Mouse (Mus musculus) C2C12 (cell line): ENCODE results near the gene Atxn7l1. TPM values are rescaled to one million over a fixed set of nuclear protein-coding genes. Genes with fewer than 3 reads are reported as not detected.

ENCODE experiments used
- H3K27me3 ChIP-seq: one replicate; pipeline ENCODE4 v1.6.1; 2011; ENCODE audit not compliant: control insufficient read depth, insufficient read depth, insufficient read length
- H3K36me3 ChIP-seq: one replicate; pipeline ENCODE4 v1.6.1; 2011; ENCODE audit not compliant: control insufficient read depth, insufficient read depth
- H3K4me3 ChIP-seq: one replicate; pipeline ENCODE4 v1.5.1; 2011; ENCODE audit warnings: mild to moderate bottlenecking, control low read depth; ENCODE audit not compliant: poor library complexity, insufficient read depth, severe bottlenecking
- H3K79me2 ChIP-seq: one replicate; pipeline ENCODE4 v1.6.1; 2011; ENCODE audit not compliant: control insufficient read depth, insufficient read depth
- H3K79me3 ChIP-seq: one replicate; pipeline ENCODE4 v1.6.1; 2011; ENCODE audit warnings: low read depth, control low read depth
- H3ac ChIP-seq: one replicate; pipeline ENCODE3; 2011; ENCODE audit warnings: low read depth; ENCODE audit not compliant: control insufficient read depth, insufficient read length
- CEBPB ChIP-seq: IDR thresholded peaks from one replicate; pipeline ENCODE4 v1.6.1; 2011; ENCODE audit warnings: low read depth, mild to moderate bottlenecking, control low read depth, moderate library complexity
- CTCF ChIP-seq: IDR thresholded peaks from one replicate; pipeline ENCODE4 v1.5.1; 2011; ENCODE audit not compliant: control insufficient read depth, insufficient read depth, insufficient read length
- FOSL1 ChIP-seq: IDR thresholded peaks from one replicate; pipeline ENCODE4 v1.8.0; 2011; ENCODE audit warnings: mild to moderate bottlenecking, low read length; ENCODE audit not compliant: poor library complexity, insufficient read depth, severe bottlenecking
- MAX ChIP-seq: IDR thresholded peaks from one replicate; pipeline ENCODE4 v1.6.1; 2011; ENCODE audit warnings: mild to moderate bottlenecking, control low read depth
- MYOD1 ChIP-seq: IDR thresholded peaks from one replicate; pipeline ENCODE4 v1.6.1; 2011; ENCODE audit warnings: low read depth; ENCODE audit not compliant: control insufficient read depth, insufficient read length
- MYOG ChIP-seq: IDR thresholded peaks from one replicate; pipeline ENCODE4 v1.6.1; 2011; ENCODE audit not compliant: control insufficient read depth, insufficient read length; ENCODE audit errors: extremely low read depth
- USF1 ChIP-seq: IDR thresholded peaks from one replicate; pipeline ENCODE4 v1.6.1; 2011; ENCODE audit warnings: low read depth, mild to moderate bottlenecking, control low read depth, moderate library complexity
- polyA plus RNA-seq: library from polyadenylated mRNA; unstranded; fragments of >200 nt; fragmentation: generic; extraction: Trizol; gene quantifications from one replicate; pipeline ENCODE4 v1.2.1, GENCODE M21; 2012; ENCODE audit warnings: missing spikeins

Gene Atxn7l1
- polyA plus RNA-seq, 1 experiment, result 14.6 TPM

DNA sequence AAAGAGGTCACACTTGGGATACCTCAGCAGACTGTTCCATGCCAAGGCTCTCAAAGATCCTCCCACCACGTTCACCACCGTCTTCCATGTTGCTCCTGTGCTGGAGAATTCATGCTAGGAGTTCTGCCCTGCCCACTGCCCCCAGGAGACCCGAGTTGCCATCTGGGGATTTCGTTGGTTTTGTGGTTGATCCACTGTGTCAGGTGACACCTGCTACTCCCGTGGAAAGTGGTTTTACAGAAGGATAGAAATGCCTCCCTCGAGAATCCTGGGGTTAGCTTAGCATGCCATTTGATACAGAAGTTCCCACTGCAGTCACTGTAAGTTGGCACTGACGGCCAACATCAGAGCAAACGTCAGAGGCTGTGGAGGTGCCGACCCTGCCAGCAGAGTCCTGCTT is 177.9 kb downstream of the Atxn7l1 start:
- no peak overlapping the region for H3K4me3 ChIP-seq
- no peak for TF ChIP-seq CEBPB
- TF ChIP-seq MYOD1, result peak; percentile 79
- no peaks in the 10 kb centered on the region for H3K27me3 ChIP-seq
- H3K79me3 ChIP-seq, result no peaks in the 10 kb centered on the region
- no peaks in the 10 kb centered on the region for H3K79me2 ChIP-seq
- no peak overlapping the region for H3ac ChIP-seq
- H3K36me3 ChIP-seq, result peaks cover 5% of the 10 kb centered on the region

GRCm38 (mm10) chr12:33332046-33332445 is 184.6 kb downstream of the Atxn7l1 start:
- Histone ChIP-seq H3K27me3 (no peaks in the 10 kb centered on the region), H3K79me3 (no peaks in the 10 kb centered on the region), H3K79me2 (no peaks in the 10 kb centered on the region), H3K4me3 (no peak overlapping the region), H3K36me3 (peaks cover under 1% of the 10 kb centered on the region), H3ac (no peak overlapping the region)
- TF ChIP-seq MYOD1, result no peak
- no peak for TF ChIP-seq CTCF
- TF ChIP-seq CEBPB, result no peak
- no peak for TF ChIP-seq USF1
- no peak for TF ChIP-seq MYOG
- TF ChIP-seq FOSL1, result no peak
- no peak for TF ChIP-seq MAX

DNA sequence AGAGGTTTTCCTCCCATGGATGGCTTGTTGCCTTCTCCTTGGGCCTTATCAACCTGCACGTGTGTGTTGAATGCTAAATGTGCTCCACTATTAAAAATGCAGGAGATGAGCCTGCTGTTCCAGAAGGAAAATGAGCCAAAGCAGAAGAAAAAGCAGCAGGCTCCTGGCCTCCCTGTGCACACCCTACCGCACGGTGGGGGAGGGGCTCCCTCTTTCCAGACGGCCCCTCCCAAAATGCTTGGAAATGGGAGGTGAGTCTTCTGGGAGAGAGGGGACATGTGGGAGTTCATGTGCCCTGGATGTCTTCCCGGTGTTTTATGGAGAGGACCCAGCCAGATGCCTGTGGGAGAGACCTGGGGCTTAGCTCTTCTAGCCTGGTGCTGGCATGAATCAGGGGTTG is 185.3 kb downstream of the Atxn7l1 start:
- no peak overlapping the region for H3ac ChIP-seq
- no peaks in the 10 kb centered on the region for H3K79me3 ChIP-seq

GRCm38 (mm10) chr12:33333914-33334313 is 186.4 kb downstream of the Atxn7l1 start:
- no peaks in the 10 kb centered on the region for H3K36me3 ChIP-seq
- no peaks in the 10 kb centered on the region for H3K79me3 ChIP-seq
- no peak overlapping the region for H3K4me3 ChIP-seq
- H3K27me3 ChIP-seq, result no peaks in the 10 kb centered on the region
- H3K79me2 ChIP-seq, result no peaks in the 10 kb centered on the region
- TF ChIP-seq FOSL1 (no peak), CTCF (peak; percentile 82)
- no peak overlapping the region for H3ac ChIP-seq

More for the DNA sequence above, 185.3 kb downstream of the Atxn7l1 start:
- Histone ChIP-seq H3K79me2 (no peaks in the 10 kb centered on the region), H3K4me3 (no peak overlapping the region), H3K27me3 (no peaks in the 10 kb centered on the region), H3K36me3 (no peaks in the 10 kb centered on the region)
- no peak for TF ChIP-seq CEBPB
- no peak for TF ChIP-seq FOSL1
- no peak for TF ChIP-seq USF1
- no peak for TF ChIP-seq MAX
- TF ChIP-seq MYOG, result no peak
- no peak for TF ChIP-seq CTCF
- no peak for TF ChIP-seq MYOD1

GRCm38 (mm10) chr12:33334511-33334910 is 187.0 kb downstream of the Atxn7l1 start:
- H3K79me2 ChIP-seq, result no peaks in the 10 kb centered on the region
- H3K4me3 ChIP-seq, result no peak overlapping the region
- H3K79me3 ChIP-seq, result no peaks in the 10 kb centered on the region
- no peaks in the 10 kb centered on the region for H3K27me3 ChIP-seq
- no peak overlapping the region for H3ac ChIP-seq
- no peaks in the 10 kb centered on the region for H3K36me3 ChIP-seq
- no peak for TF ChIP-seq USF1
- no peak for TF ChIP-seq MYOD1
- no peak for TF ChIP-seq CTCF
- no peak for TF ChIP-seq MYOG
- no peak for TF ChIP-seq FOSL1
- TF ChIP-seq MAX, result no peak
- TF ChIP-seq CEBPB, result no peak

DNA sequence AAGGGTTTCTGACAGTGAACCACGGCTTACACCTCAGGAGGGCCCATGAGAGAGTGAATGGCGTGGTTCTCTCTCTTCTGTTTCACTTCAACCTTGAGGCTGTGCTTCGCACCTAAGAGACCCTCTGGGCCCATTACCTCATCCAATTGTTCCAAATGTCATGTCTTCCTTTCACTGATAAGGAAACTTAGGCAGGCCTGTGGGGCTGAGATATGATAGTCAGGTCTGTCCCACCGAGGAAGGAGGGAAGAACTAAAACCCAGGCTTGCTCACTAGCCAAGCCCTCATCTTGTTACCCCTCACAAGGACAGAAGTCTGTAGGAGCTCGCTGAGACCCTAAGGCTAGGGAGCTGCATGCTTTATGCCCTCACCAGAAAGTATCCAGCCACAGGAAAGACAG is 187.5 kb downstream of the Atxn7l1 start:
- TF ChIP-seq FOSL1 (no peak), CEBPB (no peak), MYOD1 (no peak), CTCF (no peak), USF1 (no peak), MAX (no peak), MYOG (no peak)
- Histone ChIP-seq H3K4me3 (no peak overlapping the region), H3ac (no peak overlapping the region), H3K36me3 (no peaks in the 10 kb centered on the region), H3K79me3 (no peaks in the 10 kb centered on the region), H3K27me3 (no peaks in the 10 kb centered on the region), H3K79me2 (no peaks in the 10 kb centered on the region)
